In the genomic region with DNA sequence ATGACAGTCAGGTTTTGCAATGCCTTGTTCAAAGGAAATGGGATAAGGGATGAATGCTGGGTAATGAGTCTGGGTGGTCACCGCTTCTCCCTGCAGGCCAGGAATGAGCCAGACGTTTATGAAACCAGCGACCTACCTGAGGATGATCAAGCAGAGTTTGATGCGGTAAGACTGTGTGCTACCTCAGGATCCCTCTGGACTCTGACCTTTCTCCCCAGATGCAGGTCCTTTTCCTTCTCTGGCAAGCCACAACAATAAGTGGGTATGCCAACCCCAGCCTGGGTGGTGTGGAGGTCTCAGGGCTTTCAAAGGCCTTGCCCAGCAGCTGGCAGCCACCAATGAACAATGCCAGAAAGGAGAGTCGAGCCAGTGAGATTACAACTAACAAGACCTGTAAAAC, we compare ENCODE assay signal across 8 mouse cellular contexts. TPM values are rescaled to one million over a fixed set of nuclear protein-coding genes. Genes with fewer than 3 reads are reported as not detected.
DNase-seq lines count a peak whose midpoint lies in the region; ATAC-seq and TF ChIP-seq lines count a peak whose summit lies in the region.

No protein-coding gene starts in this region.

- H3K9me3 ChIP-seq in heart, embryonic 12.5 days (replicated peaks): no peaks in the 10 kb centered on the region
- no peaks in the 10 kb centered on the region for H3K9me3 ChIP-seq in intestine, embryonic 14.5 days (ENCODE audit: control insufficient read depth, low read length)
- H3K9me3 ChIP-seq in midbrain, embryonic 11.5 days (ENCODE audit: control insufficient read depth, low read length): no peaks in the 10 kb centered on the region

- TF ChIP-seq CTCF in bone marrow, adult 2 months (IDR thresholded peaks at IDR 0.05; ENCODE audit: control insufficient read depth, insufficient read depth, low read length): no peak

- 70% methylated on average over 5 of the region's 5 CpGs for WGBS in heart, embryonic 12.5 days
- 76% methylated on average over 5 of the region's 5 CpGs for WGBS in bone marrow, adult 2 months
- WGBS in intestine, embryonic 14.5 days: 68% methylated on average over 5 of the region's 5 CpGs
- 77% methylated on average over 5 of the region's 5 CpGs for WGBS in midbrain, embryonic 11.5 days

- no peak for TF ChIP-seq POLR2A in bone marrow, adult 2 months (IDR thresholded peaks at IDR 0.05; ENCODE audit: borderline replicate concordance, control insufficient read depth, low read depth, low read length)

- H3K36me3 ChIP-seq in heart, embryonic 12.5 days: peaks cover 37% of the 10 kb centered on the region
- peaks cover 32% of the 10 kb centered on the region for H3K36me3 ChIP-seq in intestine, embryonic 14.5 days (ENCODE audit: control insufficient read depth, insufficient read depth, low read length)
- H3K36me3 ChIP-seq in midbrain, embryonic 11.5 days (ENCODE audit: control insufficient read depth, insufficient read depth, low read length): peaks cover 3% of the 10 kb centered on the region; the same call in 1 of the 2 replicates

- peak overlapping the region; percentile 95 for H3K4me3 ChIP-seq in heart, embryonic 12.5 days
- H3K4me3 ChIP-seq in bone marrow, adult 2 months (replicated peaks; ENCODE audit: control insufficient read depth, low read depth, low read length): peak overlapping the region; percentile 71
- H3K4me3 ChIP-seq in intestine, embryonic 14.5 days (ENCODE audit: low read depth, low read length): peak overlapping the region; percentile 86
- peak overlapping the region; percentile 98 for H3K4me3 ChIP-seq in midbrain, embryonic 11.5 days (ENCODE audit: low read depth, low read length)

- peaks cover 29% of the 10 kb centered on the region for H3K4me1 ChIP-seq in heart, embryonic 12.5 days (replicated peaks)
- H3K4me1 ChIP-seq in bone marrow, adult 2 months (ENCODE audit: control insufficient read depth, insufficient read depth, low read length): peaks cover 5% of the 10 kb centered on the region
- H3K4me1 ChIP-seq in intestine, embryonic 14.5 days (replicated peaks; ENCODE audit: control insufficient read depth, insufficient read depth, low read length): peaks cover 18% of the 10 kb centered on the region
- H3K4me1 ChIP-seq in midbrain, embryonic 11.5 days (ENCODE audit: control insufficient read depth, insufficient read depth, low read length): peaks cover 11% of the 10 kb centered on the region

- ATAC-seq in heart, embryonic 12.5 days (ENCODE audit: insufficient number of reproducible peaks, low FRiP score): no peak
- no peak for ATAC-seq in intestine, embryonic 14.5 days (replicated peaks; ENCODE audit: low FRiP score, low TSS enrichment, low read depth)
- no peak for ATAC-seq in midbrain, embryonic 11.5 days (ENCODE audit: low FRiP score)
- no peak for ATAC-seq in frontal cortex, adult (ENCODE audit: low TSS enrichment)

- H3K27ac ChIP-seq in heart, embryonic 12.5 days (ENCODE audit: poor library complexity, severe bottlenecking): peak overlapping the region; percentile 84; the same call in 1 of the 2 replicates
- no peak overlapping the region for H3K27ac ChIP-seq in bone marrow, adult 2 months (ENCODE audit: control insufficient read depth, insufficient read depth, low read depth, low read length, poor library complexity)
- no peak overlapping the region for H3K27ac ChIP-seq in intestine, embryonic 14.5 days (ENCODE audit: low read depth)
- no peak overlapping the region for H3K27ac ChIP-seq in midbrain, embryonic 11.5 days (ENCODE audit: low read depth, low read length)

- peak overlapping the region; percentile 99 for H3K9ac ChIP-seq in heart, embryonic 12.5 days
- H3K9ac ChIP-seq in intestine, embryonic 14.5 days (ENCODE audit: low read length): peak overlapping the region; percentile 89
- peak overlapping the region; percentile 99 for H3K9ac ChIP-seq in midbrain, embryonic 11.5 days (ENCODE audit: low read length)

- DNase-seq in heart, adult 8-10 months (ENCODE audit: low spot score): no peak
- no peak for DNase-seq in intestine, embryonic 14.5 days (ENCODE audit: low spot score)
- no peak for DNase-seq in midbrain, embryonic 11.5 days (ENCODE audit: low spot score, missing footprints)
- DNase-seq in adrenal gland, adult (ENCODE audit: inconsistent age in 2 of 2, low spot score in 1 of 2): no peak
- no peak for DNase-seq in adrenal gland, adult 8-10 months

- H3K27me3 ChIP-seq in heart, embryonic 12.5 days (replicated peaks): peaks cover 27% of the 10 kb centered on the region
- peaks cover 20% of the 10 kb centered on the region for H3K27me3 ChIP-seq in intestine, embryonic 14.5 days (replicated peaks; ENCODE audit: control insufficient read depth, insufficient read depth, low read length)
- H3K27me3 ChIP-seq in midbrain, embryonic 11.5 days (ENCODE audit: control insufficient read depth, insufficient read depth, low read length): peaks cover 14% of the 10 kb centered on the region; the same call in 1 of the 2 replicates

- peak overlapping the region; percentile 90 for H3K4me2 ChIP-seq in heart, embryonic 12.5 days
- peak overlapping the region; percentile 94 for H3K4me2 ChIP-seq in intestine, embryonic 14.5 days (ENCODE audit: low read length)
- peak overlapping the region; percentile 96 for H3K4me2 ChIP-seq in midbrain, embryonic 11.5 days

RNA-seq across cellular contexts. Expression of a gene that starts 1.1 kb away (rescaled TPM):
- 133 and 136 TPM in 2 replicates for polyA plus RNA-seq in heart, embryonic 12.5 days (2016; fragmentation: Nextera tagmentation; extraction: Ambion mirVana)
- total RNA-seq in heart, adult 8-10 months (2022): 100 to 1,000 TPM; 143 to 151 (median 146) TPM
- polyA plus RNA-seq in bone marrow, adult 2 months (2011; ENCODE audit: insufficient read depth, insufficient read length, low replicate concordance, missing spikeins): 68.6 and 115 TPM in 2 replicates
- polyA plus RNA-seq in intestine, embryonic 14.5 days (2014; fragmentation: Nextera tagmentation; extraction: Ambion mirVana): 157 and 166 TPM in 2 replicates
- polyA plus RNA-seq in midbrain, embryonic 11.5 days (2014; fragmentation: Nextera tagmentation; extraction: Ambion mirVana): 196 and 206 TPM in 2 replicates
- total RNA-seq in adrenal gland, adult 8-10 months (2022): 100 to 1,000 TPM; 175 to 202 (median 198) TPM

RNA-seq across cellular contexts. Expression of a gene that starts 4.2 kb away (rescaled TPM):
- 0.37 and 0.79 TPM in 2 replicates for polyA plus RNA-seq in heart, embryonic 12.5 days (2016; fragmentation: Nextera tagmentation; extraction: Ambion mirVana)
- 1 to 10 TPM in 2 of 4 experiments, under 1 TPM in 2; 0.54 to 1.6 (median 1.2) TPM for total RNA-seq in heart, adult 8-10 months (2022)
- polyA plus RNA-seq in bone marrow, adult 2 months (2011; ENCODE audit: insufficient read depth, insufficient read length, low replicate concordance, missing spikeins): 1.7 and 2.3 TPM in 2 replicates
- 9.2 and 10.6 TPM in 2 replicates for polyA plus RNA-seq in intestine, embryonic 14.5 days (2014; fragmentation: Nextera tagmentation; extraction: Ambion mirVana)
- 26.3 and 31.1 TPM in 2 replicates for polyA plus RNA-seq in midbrain, embryonic 11.5 days (2014; fragmentation: Nextera tagmentation; extraction: Ambion mirVana)
- total RNA-seq in adrenal gland, adult 8-10 months (2022): 10 to 100 TPM in 3 of 4 experiments, 1 to 10 TPM in 1; 6.8 to 18.6 (median 14.5) TPM

RNA-seq across cellular contexts. Expression of a gene that starts 21.5 kb away (rescaled TPM):
- polyA plus RNA-seq in heart, embryonic 12.5 days (2016; fragmentation: Nextera tagmentation; extraction: Ambion mirVana): 13.6 and 14.6 TPM in 2 replicates
- 10 to 100 TPM; 17.6 to 25.5 (median 19.5) TPM for total RNA-seq in heart, adult 8-10 months (2022)
- 75.9 and 131 TPM in 2 replicates for polyA plus RNA-seq in bone marrow, adult 2 months (2011; ENCODE audit: insufficient read depth, insufficient read length, low replicate concordance, missing spikeins)
- 19.2 and 20.6 TPM in 2 replicates for polyA plus RNA-seq in intestine, embryonic 14.5 days (2014; fragmentation: Nextera tagmentation; extraction: Ambion mirVana)
- 12.3 and 16.3 TPM in 2 replicates for polyA plus RNA-seq in midbrain, embryonic 11.5 days (2014; fragmentation: Nextera tagmentation; extraction: Ambion mirVana)
- 10 to 100 TPM; 43.1 to 84.1 (median 62.3) TPM for total RNA-seq in adrenal gland, adult 8-10 months (2022)

RNA-seq across cellular contexts. Expression of a gene that starts 44.3 kb away (rescaled TPM):
- 107 and 110 TPM in 2 replicates for polyA plus RNA-seq in heart, embryonic 12.5 days (2016; fragmentation: Nextera tagmentation; extraction: Ambion mirVana)
- total RNA-seq in heart, adult 8-10 months (2022): 10 to 100 TPM; 42.1 to 48.8 (median 45.4) TPM
- polyA plus RNA-seq in bone marrow, adult 2 months (2011; ENCODE audit: insufficient read depth, insufficient read length, low replicate concordance, missing spikeins): 41.6 and 85.0 TPM in 2 replicates
- polyA plus RNA-seq in intestine, embryonic 14.5 days (2014; fragmentation: Nextera tagmentation; extraction: Ambion mirVana): 123 and 124 TPM in 2 replicates
- polyA plus RNA-seq in midbrain, embryonic 11.5 days (2014; fragmentation: Nextera tagmentation; extraction: Ambion mirVana): 185 and 187 TPM in 2 replicates
- 100 to 1,000 TPM in 1 of 4 experiments, 10 to 100 TPM in 3; 79.7 to 107 (median 92.0) TPM for total RNA-seq in adrenal gland, adult 8-10 months (2022)

RNA-seq across cellular contexts. Expression of a gene that starts 54.4 kb away (rescaled TPM):
- polyA plus RNA-seq in heart, embryonic 12.5 days (2016; fragmentation: Nextera tagmentation; extraction: Ambion mirVana): 0.89 and 1.8 TPM in 2 replicates
- 1 to 10 TPM; 1.5 to 3.2 (median 3.0) TPM for total RNA-seq in heart, adult 8-10 months (2022)
- 30.1 and 77.2 TPM in 2 replicates for polyA plus RNA-seq in bone marrow, adult 2 months (2011; ENCODE audit: insufficient read depth, insufficient read length, low replicate concordance, missing spikeins)
- polyA plus RNA-seq in intestine, embryonic 14.5 days (2014; fragmentation: Nextera tagmentation; extraction: Ambion mirVana): 4.2 and 4.4 TPM in 2 replicates
- polyA plus RNA-seq in midbrain, embryonic 11.5 days (2014; fragmentation: Nextera tagmentation; extraction: Ambion mirVana): 1.1 and 1.4 TPM in 2 replicates
- 1 to 10 TPM; 2.2 to 5.0 (median 3.6) TPM for total RNA-seq in adrenal gland, adult 8-10 months (2022)
